Mouse (Mus musculus) adrenal gland, adult (tissue): ENCODE measurements around the gene Sox5.
A peak's percentile ranks its signal among the peaks of the same experiment; 100 is the strongest.

Source experiments
- DNase-seq, 2 experiments: peaks; one replicate each; pipeline ENCODE4 v3.0.0; 2022 to 2023; ENCODE audit warnings: low spot score in 1 of 2; ENCODE audit not compliant: inconsistent age in 2 of 2

Sox5 gene

DNA sequence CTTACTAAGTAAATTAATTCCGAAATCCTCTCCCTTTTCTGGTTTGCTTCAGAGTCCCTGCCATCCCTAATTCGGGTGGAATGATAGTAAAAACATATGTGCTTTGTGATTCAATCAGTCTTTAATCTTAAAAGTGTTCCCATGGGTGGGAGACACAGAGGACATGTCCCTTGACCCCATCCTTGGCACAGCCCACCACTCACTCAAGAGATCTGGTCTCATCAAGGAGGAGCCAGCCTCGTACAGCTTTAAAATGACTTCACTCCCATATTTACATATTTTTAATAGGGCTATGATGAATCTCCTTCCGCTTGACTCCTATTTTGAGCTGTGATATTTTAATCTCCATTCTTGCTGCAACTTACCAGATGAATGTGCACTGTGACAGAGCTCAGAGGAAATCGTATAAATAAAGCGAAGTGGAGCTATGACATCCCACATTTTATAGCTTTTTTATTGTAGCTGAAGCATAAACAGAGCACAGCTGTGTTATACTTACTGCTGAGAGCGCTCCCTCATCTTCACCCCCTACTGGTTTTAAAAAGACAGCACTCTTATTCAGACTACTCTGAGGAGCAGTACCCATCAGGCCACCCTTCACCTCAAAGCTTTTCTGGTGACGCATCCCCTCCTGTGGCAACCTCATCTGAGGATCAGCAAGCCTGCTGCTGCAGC is 185.1 kb downstream of the Sox5 start:
- no peak for DNase-seq

GRCm38 (mm10) chr6:144584854-144585253 is 196.9 kb downstream of the Sox5 start:
- no peak for DNase-seq

DNA sequence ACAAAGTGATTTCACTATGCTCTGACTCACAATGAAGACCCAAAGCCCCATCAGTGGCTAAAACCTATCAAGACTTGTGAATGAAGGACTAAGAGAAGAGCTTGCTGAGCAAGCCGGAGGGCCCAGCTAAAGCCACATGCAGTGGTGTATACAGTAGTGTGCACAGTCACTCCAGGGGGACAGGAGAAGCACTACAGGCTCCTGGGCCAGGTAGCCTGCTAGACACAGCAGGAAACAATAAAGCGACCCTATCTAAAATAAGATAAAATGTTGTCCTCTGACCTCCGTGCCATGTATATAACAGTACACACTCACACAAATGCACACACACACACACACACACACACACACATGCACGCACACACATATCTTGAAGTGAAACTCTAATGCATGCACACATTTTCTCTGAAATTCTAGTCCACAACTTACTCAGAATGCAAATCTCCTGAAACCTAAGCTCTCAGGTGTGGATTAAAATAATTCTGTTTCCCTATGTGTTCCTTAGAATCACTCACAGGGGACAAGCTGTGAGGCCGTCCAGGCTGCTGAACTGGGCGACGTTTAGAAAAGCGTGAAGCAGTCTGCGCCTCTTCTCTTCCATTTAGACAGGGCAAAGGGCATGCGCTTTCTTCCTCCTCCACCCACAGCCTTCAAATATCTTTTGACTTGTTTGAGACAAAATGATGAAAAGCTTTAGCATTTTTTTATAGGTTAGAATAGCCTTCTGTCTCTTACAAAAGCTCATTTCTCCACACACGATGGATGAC is 197.5 kb downstream of the Sox5 start:
- no peak for DNase-seq

DNA sequence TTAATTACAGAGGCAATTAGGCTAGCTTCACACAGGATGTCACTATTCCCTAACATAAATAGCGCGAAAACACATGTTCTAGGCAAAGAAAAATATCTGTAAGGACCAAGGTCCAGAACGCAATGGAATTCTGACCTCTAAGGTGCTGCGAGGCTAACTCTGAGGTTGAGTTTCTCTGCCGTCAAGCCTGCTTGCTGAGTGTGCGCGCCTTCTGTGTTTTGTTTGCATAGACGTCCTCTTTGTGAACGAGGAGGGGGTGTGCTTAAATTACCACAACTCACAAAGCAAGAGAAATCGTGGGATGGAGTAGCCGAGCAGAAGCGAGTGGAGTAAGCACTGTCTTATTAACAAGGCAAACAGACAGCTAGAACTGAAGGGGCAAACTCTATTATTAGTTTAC is 202.5 kb downstream of the Sox5 start:
- no peak for DNase-seq

DNA sequence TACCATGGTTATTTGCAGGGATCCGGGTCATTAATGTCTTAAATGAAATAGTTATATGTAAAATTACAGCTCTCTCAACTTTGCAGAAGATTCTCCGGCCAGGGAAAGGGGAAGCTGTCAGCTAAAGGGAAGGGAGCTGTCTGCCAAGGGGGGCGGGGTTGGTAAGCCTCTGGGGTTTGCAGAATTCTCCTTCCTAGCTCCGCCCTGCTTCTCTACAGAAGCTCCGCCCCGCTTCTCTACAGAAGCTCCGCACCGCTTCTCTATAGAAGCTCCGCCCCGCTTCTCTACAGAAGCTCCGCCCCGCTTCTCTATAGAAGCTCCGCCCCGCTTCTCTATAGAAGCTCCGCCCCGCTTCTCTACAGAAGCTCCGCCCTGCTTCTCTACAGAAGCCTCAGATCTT is 210.9 kb downstream of the Sox5 start:
- DNase-seq, result no peak

DNA sequence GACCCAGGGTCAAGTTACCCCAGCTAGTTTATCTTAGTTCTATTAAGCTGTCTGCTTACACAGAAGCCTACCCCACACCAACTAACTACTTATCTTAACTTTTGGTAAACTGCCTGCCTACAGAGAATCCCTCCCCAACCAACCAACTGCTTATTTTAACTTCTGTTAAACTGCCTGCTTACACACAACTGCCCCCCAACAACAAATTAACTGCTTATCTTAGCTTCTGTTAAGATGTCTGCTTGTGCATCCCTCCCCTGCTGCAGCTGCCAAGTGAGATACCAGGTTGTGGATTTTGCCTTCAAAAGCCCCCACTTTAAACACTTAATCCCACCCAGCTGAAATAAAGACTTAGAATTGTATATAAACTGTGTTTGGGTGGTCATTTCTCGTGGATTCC is 215.9 kb downstream of the Sox5 start:
- DNase-seq, result no peak

- DNase-seq, result no peak
These were observed 220.1 kb downstream of the Sox5 start for GRCm38 (mm10) chr6:144561718-144562117.

- no peak for DNase-seq
These were observed 221.6 kb downstream of the Sox5 start for GRCm38 (mm10) chr6:144560211-144560610.

GRCm38 (mm10) chr6:144553476-144553875 is 228.3 kb downstream of the Sox5 start:
- no peak for DNase-seq

DNA sequence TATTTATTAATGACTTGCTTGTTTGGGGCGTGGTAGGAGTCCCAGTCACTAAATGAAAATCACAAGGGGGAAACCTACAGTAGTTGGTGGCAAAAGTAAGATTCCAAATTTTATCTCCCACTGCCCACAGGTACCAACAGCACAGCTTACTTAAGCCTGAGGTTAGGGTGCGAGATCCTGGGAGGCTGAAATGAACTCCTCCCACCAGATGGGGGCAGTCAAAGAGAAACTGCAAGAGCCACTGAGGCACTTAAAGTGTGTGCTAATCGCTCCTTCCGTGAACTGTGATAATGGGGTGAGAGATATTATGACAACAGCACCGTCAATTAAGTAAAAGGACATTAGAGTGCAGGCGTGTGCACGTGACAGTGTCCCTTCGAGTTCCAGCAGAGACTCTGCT is 232.8 kb downstream of the Sox5 start:
- DNase-seq, result no peak

GRCm38 (mm10) chr6:144547141-144547540 is 234.6 kb downstream of the Sox5 start:
- DNase-seq, result no peak

DNA sequence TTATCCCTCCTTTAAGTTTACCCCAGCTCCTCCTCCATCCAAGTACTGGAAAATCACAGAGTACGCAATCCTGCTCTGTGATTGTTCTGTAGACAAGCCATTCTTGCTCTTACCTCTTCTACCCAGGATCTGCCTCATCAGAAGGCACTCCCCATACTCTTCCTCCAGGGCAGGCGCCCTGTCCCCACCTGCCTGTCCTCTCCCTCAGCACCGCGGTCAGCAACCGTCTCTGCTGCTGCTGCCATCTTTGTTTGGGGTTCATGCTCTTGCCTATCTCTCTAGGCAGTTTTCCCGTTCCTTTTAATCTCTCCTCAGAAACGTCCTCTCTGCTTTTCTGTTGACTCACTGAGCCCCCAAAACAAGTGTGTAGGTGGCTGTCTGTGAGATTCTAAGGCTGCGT is 236.2 kb downstream of the Sox5 start:
- no peak for DNase-seq

GRCm38 (mm10) chr6:144541316-144541715 is 240.5 kb downstream of the Sox5 start:
- DNase-seq, result peak; percentile 19 to 42

GRCm38 (mm10) chr6:144539439-144540192 is 242.2 kb downstream of the Sox5 start:
- DNase-seq, result no peak

- DNase-seq, result no peak
These were observed 258.3 kb downstream of the Sox5 start for GRCm38 (mm10) chr6:144523479-144523878.

GRCm38 (mm10) chr6:144518811-144519210 is 263.0 kb downstream of the Sox5 start:
- no peak for DNase-seq

DNA sequence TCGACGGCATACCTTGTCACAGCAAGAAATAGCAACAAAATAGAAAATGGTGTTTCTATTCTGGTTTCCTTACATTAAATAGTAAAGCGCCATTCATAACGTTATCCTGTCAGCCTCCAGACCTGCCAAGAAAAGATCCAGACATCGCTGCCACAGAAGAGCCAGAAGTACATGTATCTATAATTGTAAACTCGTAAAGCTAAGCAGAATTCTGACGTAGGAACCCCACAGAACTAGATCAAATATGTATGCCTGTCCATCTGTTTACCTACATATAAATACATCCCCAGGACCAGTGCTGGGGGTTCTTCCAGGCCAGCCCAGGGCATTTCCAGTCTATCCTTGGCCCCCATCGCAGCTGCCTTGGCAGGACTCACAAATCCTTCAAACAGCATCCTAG is 265.9 kb downstream of the Sox5 start:
- no peak for DNase-seq

GRCm38 (mm10) chr6:144513761-144514160 is 268.0 kb downstream of the Sox5 start:
- DNase-seq, result peak; percentile 67 to 76

GRCm38 (mm10) chr6:144511925-144512324 is 269.9 kb downstream of the Sox5 start:
- no peak for DNase-seq

DNA sequence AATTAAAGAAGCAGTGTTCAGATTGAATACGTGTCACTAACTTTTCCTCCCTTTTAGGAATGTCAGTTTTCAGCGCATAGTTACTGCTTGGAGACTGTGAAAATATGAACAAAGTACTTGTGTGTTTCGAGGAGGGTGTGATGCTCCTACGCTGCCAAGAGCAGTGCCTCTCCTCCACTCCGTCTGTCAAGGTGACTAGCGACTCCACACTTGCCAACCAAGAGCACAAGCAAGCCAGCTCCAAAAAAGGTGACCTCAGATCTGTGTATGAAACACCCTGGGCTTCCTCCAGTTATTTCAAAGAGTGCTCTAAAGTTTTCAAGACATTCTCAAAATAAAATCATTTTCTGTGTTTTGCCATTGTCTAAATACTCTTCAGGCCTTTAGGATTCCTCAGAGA is 271.6 kb downstream of the Sox5 start:
- DNase-seq, result no peak

DNA sequence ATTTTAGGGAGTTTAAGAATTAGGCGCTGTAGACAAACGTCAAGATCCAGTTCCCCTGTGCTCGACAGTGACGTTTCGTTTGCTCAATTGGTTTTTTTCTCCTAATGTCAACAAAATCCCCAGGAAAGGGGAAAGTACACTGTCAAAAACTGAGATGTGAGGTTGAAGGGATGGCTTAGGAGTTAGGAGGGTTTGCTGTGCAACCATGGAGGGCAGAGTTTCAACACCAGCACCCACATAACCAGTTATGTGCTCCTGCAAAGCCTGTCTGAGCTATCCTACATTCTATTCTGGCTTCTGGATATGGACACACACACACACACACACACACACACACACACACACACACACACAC is 277.6 kb downstream of the Sox5 start:
- DNase-seq, result no peak
